Mouse (Mus musculus) ES-E14 (cell line): ENCODE results near the gene Chn2.

ENCODE experiments used
- CHD2 ChIP-seq: IDR thresholded peaks from 2 replicates; pipeline ENCODE4 v1.6.1; 2014; ENCODE audit warnings: mild to moderate bottlenecking, low read depth, low read length, inconsistent platforms
- HCFC1 ChIP-seq: IDR thresholded peaks from 2 replicates; pipeline ENCODE4 v1.6.1; 2012; ENCODE audit warnings: low read length, inconsistent platforms, borderline replicate concordance; ENCODE audit not compliant: insufficient read depth
- ZC3H11A ChIP-seq: IDR thresholded peaks from 2 replicates; pipeline ENCODE4 v1.6.1; 2012; ENCODE audit warnings: low read depth, mild to moderate bottlenecking, inconsistent platforms, low read length, borderline replicate concordance
- ZNF384 ChIP-seq: IDR thresholded peaks from 2 replicates; pipeline ENCODE4 v1.6.1; 2012; ENCODE audit warnings: low read depth, low read length, inconsistent platforms

DNA sequence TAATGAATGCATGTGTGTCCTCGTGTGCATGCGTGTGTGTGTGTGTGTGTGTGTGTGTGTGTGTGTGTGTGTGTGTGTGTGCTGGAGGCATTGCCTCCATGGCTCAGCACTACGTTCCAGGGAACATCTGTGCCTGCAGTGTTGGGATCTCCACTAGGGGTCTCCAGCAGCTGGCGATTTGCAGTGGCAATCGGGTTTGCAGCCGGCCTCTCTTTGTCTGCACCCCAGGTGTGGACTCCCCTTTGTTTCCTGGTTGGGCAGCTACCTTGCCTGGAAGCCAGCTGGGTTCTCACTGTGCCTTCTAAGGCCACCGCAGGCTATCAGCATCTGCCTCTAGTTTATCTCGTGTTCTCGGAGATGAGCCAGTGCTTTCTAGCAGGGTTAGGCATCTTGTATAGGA lies 4.9 kb upstream of the Chn2 start:
- TF ChIP-seq ZNF384 (no peak), ZC3H11A (peak; percentile 74), CHD2 (no peak), HCFC1 (no peak)
